Mouse (Mus musculus): ENCODE data around the gene Rrn3. TPM values are rescaled to one million over a fixed set of nuclear protein-coding genes. Genes with fewer than 3 reads are reported as not detected.

The Rrn3 gene
- polyA plus RNA-seq, 1 experiment from 2014 or later: 107 TPM

GRCm38 (mm10) chr16:13804666-13805065 is 24.2 kb downstream of the Rrn3 start:
- ATAC-seq (replicated peaks; ENCODE audit: low FRiP score) (no peak), DNase-seq (ENCODE audit: low spot score) (no peak)
- Histone ChIP-seq H3K27ac (ENCODE audit: low read depth, low read length) (no peak overlapping the region), H3K4me2 (ENCODE audit: low read depth, low read length, severe bottlenecking) (no peak overlapping the region), H3K27me3 (ENCODE audit: control insufficient read depth, insufficient read depth, low read length) (no peaks in the 10 kb centered on the region), H3K4me1 (replicated peaks; ENCODE audit: control insufficient read depth, insufficient read depth, low read length) (no peaks in the 10 kb centered on the region), H3K9ac (ENCODE audit: low read length) (no peak overlapping the region), H3K36me3 (ENCODE audit: control insufficient read depth, insufficient read depth, low read length) (peaks cover 15% of the 10 kb centered on the region), H3K4me3 (ENCODE audit: low read depth, low read length) (no peak overlapping the region), H3K9me3 (ENCODE audit: control insufficient read depth, low read length) (no peaks in the 10 kb centered on the region)
- WGBS: 90% methylated on average over 5 of the region's 5 CpGs

DNA sequence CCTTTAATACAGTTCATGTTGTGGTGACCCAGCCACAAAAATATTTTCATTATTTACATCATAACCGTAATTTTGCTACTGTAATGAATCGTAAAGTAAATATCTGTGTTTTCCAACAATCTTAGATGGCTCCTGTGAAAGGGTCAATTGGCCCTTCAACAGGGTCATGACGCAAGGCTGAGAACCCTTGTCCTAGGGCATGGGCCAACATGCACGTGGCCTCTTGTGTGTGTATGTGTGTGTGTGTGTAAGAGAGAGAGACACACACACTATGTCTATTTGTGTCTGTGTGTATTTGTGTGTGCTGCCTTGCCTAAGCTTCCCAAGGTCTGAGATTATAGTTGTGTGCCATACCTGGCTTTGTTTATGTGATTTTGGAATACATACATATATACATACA is 27.1 kb downstream of the Rrn3 start:
- ATAC-seq (replicated peaks; ENCODE audit: low FRiP score) (no peak), DNase-seq (ENCODE audit: low spot score) (no peak)
- H3K4me3 ChIP-seq (ENCODE audit: low read depth, low read length): no peak overlapping the region
- H3K9ac ChIP-seq (ENCODE audit: low read length): no peak overlapping the region
- H3K4me1 ChIP-seq (replicated peaks; ENCODE audit: control insufficient read depth, insufficient read depth, low read length): no peaks in the 10 kb centered on the region
- H3K27ac ChIP-seq (ENCODE audit: low read depth, low read length): no peak overlapping the region
- H3K4me2 ChIP-seq (ENCODE audit: low read depth, low read length, severe bottlenecking): no peak overlapping the region
- peaks cover 17% of the 10 kb centered on the region for H3K36me3 ChIP-seq (ENCODE audit: control insufficient read depth, insufficient read depth, low read length)
- WGBS: 95% methylated on average over 4 of the region's 4 CpGs
- H3K9me3 ChIP-seq (ENCODE audit: control insufficient read depth, low read length): no peaks in the 10 kb centered on the region
- no peaks in the 10 kb centered on the region for H3K27me3 ChIP-seq (ENCODE audit: control insufficient read depth, insufficient read depth, low read length)

- no peak overlapping the region for H3K27ac ChIP-seq (ENCODE audit: low read depth, low read length)
- no peaks in the 10 kb centered on the region for H3K9me3 ChIP-seq (ENCODE audit: control insufficient read depth, low read length)
- WGBS: 87% methylated on average over 7 of the region's 7 CpGs
- H3K9ac ChIP-seq (ENCODE audit: low read length): no peak overlapping the region
- H3K4me2 ChIP-seq (ENCODE audit: low read depth, low read length, severe bottlenecking): no peak overlapping the region
- no peak overlapping the region for H3K4me3 ChIP-seq (ENCODE audit: low read depth, low read length)
- H3K27me3 ChIP-seq (ENCODE audit: control insufficient read depth, insufficient read depth, low read length): no peaks in the 10 kb centered on the region
- ATAC-seq (replicated peaks; ENCODE audit: low FRiP score): no peak
- no peaks in the 10 kb centered on the region for H3K4me1 ChIP-seq (replicated peaks; ENCODE audit: control insufficient read depth, insufficient read depth, low read length)
- no peak for DNase-seq (ENCODE audit: low spot score)
- peaks cover 17% of the 10 kb centered on the region for H3K36me3 ChIP-seq (ENCODE audit: control insufficient read depth, insufficient read depth, low read length)
These were observed 27.9 kb downstream of the Rrn3 start for GRCm38 (mm10) chr16:13808410-13808809.

- 89% methylated on average over 6 of the region's 6 CpGs for WGBS
- DNase-seq (ENCODE audit: low spot score) (no peak), ATAC-seq (replicated peaks; ENCODE audit: low FRiP score) (no peak)
- Histone ChIP-seq H3K27me3 (ENCODE audit: control insufficient read depth, insufficient read depth, low read length) (no peaks in the 10 kb centered on the region), H3K9ac (ENCODE audit: low read length) (no peak overlapping the region), H3K9me3 (ENCODE audit: control insufficient read depth, low read length) (no peaks in the 10 kb centered on the region), H3K4me1 (replicated peaks; ENCODE audit: control insufficient read depth, insufficient read depth, low read length) (no peaks in the 10 kb centered on the region), H3K27ac (ENCODE audit: low read depth, low read length) (no peak overlapping the region), H3K4me3 (ENCODE audit: low read depth, low read length) (no peak overlapping the region), H3K4me2 (ENCODE audit: low read depth, low read length, severe bottlenecking) (no peak overlapping the region), H3K36me3 (ENCODE audit: control insufficient read depth, insufficient read depth, low read length) (peaks cover 12% of the 10 kb centered on the region)
These were observed 31.6 kb downstream of the Rrn3 start for GRCm38 (mm10) chr16:13812152-13812551.

DNA sequence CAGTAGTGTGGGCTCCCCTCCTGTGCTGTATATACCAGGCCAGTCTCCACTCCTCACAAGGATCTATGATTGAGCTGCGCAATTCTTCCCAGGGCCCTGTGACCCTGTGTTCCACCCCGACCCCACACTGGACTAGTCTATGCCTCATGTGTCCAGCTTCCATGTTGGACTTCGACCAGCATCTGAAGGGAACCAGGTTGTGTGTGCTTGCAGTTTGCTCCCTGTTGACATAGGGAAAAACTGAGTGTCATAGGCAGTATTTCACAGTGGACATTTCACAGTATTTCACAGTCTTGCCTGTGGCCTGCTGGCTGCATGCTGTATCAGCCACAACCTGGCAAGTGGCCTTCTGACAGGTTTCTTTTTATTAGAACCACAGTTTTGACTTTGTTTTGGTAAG is 32.7 kb downstream of the Rrn3 start:
- DNase-seq (ENCODE audit: low spot score) (no peak), ATAC-seq (replicated peaks; ENCODE audit: low FRiP score) (no peak)
- 0 out of 2 replicates have a peak, but pooled peaks cover 2% of the 10 kb centered on the region for H3K4me1 ChIP-seq (replicated peaks; ENCODE audit: control insufficient read depth, insufficient read depth, low read length)
- no peak overlapping the region for H3K9ac ChIP-seq (ENCODE audit: low read length)
- no peak overlapping the region for H3K4me2 ChIP-seq (ENCODE audit: low read depth, low read length, severe bottlenecking)
- peaks cover 12% of the 10 kb centered on the region for H3K36me3 ChIP-seq (ENCODE audit: control insufficient read depth, insufficient read depth, low read length)
- H3K4me3 ChIP-seq (ENCODE audit: low read depth, low read length): no peak overlapping the region
- no peaks in the 10 kb centered on the region for H3K9me3 ChIP-seq (ENCODE audit: control insufficient read depth, low read length)
- H3K27ac ChIP-seq (ENCODE audit: low read depth, low read length): no peak overlapping the region
- H3K27me3 ChIP-seq (ENCODE audit: control insufficient read depth, insufficient read depth, low read length): no peaks in the 10 kb centered on the region
- WGBS: 95% methylated on average over 3 of the region's 3 CpGs

DNA sequence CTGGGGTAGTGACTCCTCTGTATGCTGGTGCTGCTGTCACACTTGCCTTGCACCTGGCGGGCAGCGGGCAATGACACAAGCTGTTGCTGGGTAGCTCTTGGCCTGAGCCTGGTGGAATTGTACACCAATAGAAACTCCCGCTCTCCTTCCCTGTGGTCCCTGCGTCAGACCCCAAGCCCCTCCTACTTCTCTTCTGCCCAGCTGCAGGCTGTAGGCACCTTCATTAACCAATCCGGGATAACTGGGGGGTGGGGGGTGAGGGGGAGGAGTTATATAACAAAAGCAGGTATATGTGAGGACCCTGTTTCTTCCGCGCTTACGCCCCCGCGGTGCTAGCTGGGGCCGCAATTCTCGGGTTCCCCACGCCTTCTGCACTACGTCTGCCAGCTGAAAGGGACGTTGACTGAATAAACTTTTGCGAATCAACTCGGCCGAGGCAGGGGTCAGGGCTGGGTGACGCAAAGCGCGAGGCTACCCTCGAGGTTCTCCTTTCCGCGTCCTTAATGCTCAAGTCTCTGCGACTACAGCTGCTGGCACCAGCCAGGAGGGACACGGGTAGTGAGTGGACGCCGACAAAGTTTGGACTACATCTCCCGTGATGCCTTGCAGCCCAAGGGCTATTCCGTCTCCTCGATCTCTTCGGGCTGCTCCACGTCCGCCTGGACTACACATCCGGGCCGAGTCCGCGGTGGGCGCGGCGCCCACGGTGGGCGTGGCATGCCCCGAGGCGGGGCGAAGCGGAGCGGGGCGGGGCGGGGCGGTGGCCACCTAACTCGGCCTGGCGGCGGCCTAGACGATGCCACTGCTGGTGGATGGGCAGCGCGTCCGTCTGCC is 38.3 kb downstream of the Rrn3 start, which contains the start of gene Ntan1:
TSS of gene Ntan1 (plus strand) at position 286 of the 834 bp plus-strand sequence.
- under 1% methylated on average over 58 of the region's 58 CpGs for WGBS
- no peaks in the 10 kb centered on the region; the same call in none of the 2 replicates for H3K36me3 ChIP-seq (ENCODE audit: control insufficient read depth, insufficient read depth, low read length)
- ATAC-seq (replicated peaks; ENCODE audit: low FRiP score) (peak; percentile 96), DNase-seq (ENCODE audit: low spot score) (peak; percentile 98)
- H3K27ac ChIP-seq (ENCODE audit: low read depth, low read length): peak within 1 kb of the TSS; percentile 95
- H3K4me1 ChIP-seq (replicated peaks; ENCODE audit: control insufficient read depth, insufficient read depth, low read length): peaks cover 5% of the 10 kb centered on the region; the same call in 1 of the 2 replicates
- peak within 1 kb of the TSS; percentile 55 for H3K9ac ChIP-seq (ENCODE audit: low read length)
- H3K27me3 ChIP-seq (ENCODE audit: control insufficient read depth, insufficient read depth, low read length): no peaks in the 10 kb centered on the region
- no peaks in the 10 kb centered on the region for H3K9me3 ChIP-seq (ENCODE audit: control insufficient read depth, low read length)
- peak within 1 kb of the TSS; percentile 52 for H3K4me3 ChIP-seq (ENCODE audit: low read depth, low read length)
- H3K4me2 ChIP-seq (ENCODE audit: low read depth, low read length, severe bottlenecking): peak within 1 kb of the TSS; percentile 53

- ATAC-seq (replicated peaks; ENCODE audit: low FRiP score) (no peak; the same call in 1 of the 2 replicates), DNase-seq (ENCODE audit: low spot score) (no peak)
- H3K9me3 ChIP-seq (ENCODE audit: control insufficient read depth, low read length): no peaks in the 10 kb centered on the region
- H3K36me3 ChIP-seq (ENCODE audit: control insufficient read depth, insufficient read depth, low read length): no peaks in the 10 kb centered on the region; the same call in none of the 2 replicates
- H3K4me1 ChIP-seq (replicated peaks; ENCODE audit: control insufficient read depth, insufficient read depth, low read length): peaks cover 5% of the 10 kb centered on the region; the same call in 1 of the 2 replicates
- whole genome bisulfite sequencing: under 1% methylated on average over 36 of the region's 36 CpGs
- peak overlapping the region; percentile 53 for H3K4me2 ChIP-seq (ENCODE audit: low read depth, low read length, severe bottlenecking)
- no peaks in the 10 kb centered on the region for H3K27me3 ChIP-seq (ENCODE audit: control insufficient read depth, insufficient read depth, low read length)
- H3K9ac ChIP-seq (ENCODE audit: low read length): peak overlapping the region; percentile 55
- H3K27ac ChIP-seq (ENCODE audit: low read depth, low read length): no peak overlapping the region
- H3K4me3 ChIP-seq (ENCODE audit: low read depth, low read length): peak overlapping the region; percentile 52
These were observed 38.9 kb downstream of the Rrn3 start for GRCm38 (mm10) chr16:13819394-13819743.

GRCm38 (mm10) chr16:13819806-13820500 is 39.4 kb downstream of the Rrn3 start:
- 47% methylated on average over 12 of the region's 12 CpGs for WGBS

More at GRCm38 (mm10) chr16:13819806-13820500, 39.4 kb downstream of the Rrn3 start:
- peak; percentile 0; the same call in 1 of the 2 replicates for ATAC-seq (replicated peaks; ENCODE audit: low FRiP score)
- no peak for DNase-seq (ENCODE audit: low spot score)
- Histone ChIP-seq H3K4me2 (ENCODE audit: low read depth, low read length, severe bottlenecking) (peak overlapping the region; percentile 53), H3K4me1 (replicated peaks; ENCODE audit: control insufficient read depth, insufficient read depth, low read length) (peaks cover 5% of the 10 kb centered on the region; the same call in 1 of the 2 replicates), H3K4me3 (ENCODE audit: low read depth, low read length) (peak overlapping the region; percentile 52), H3K27me3 (ENCODE audit: control insufficient read depth, insufficient read depth, low read length) (no peaks in the 10 kb centered on the region), H3K36me3 (ENCODE audit: control insufficient read depth, insufficient read depth, low read length) (no peaks in the 10 kb centered on the region; the same call in none of the 2 replicates), H3K27ac (ENCODE audit: low read depth, low read length) (no peak overlapping the region), H3K9me3 (ENCODE audit: control insufficient read depth, low read length) (no peaks in the 10 kb centered on the region), H3K9ac (ENCODE audit: low read length) (peak overlapping the region; percentile 55)

Data from forebrain, embryonic 11.5 days (tissue).